Mouse (Mus musculus) midbrain, embryonic 12.5 days (tissue): ENCODE data around the gene Eif3i. TPM values are rescaled to one million over a fixed set of nuclear protein-coding genes. Genes with fewer than 3 reads are reported as not detected.

Experiments used
- ATAC-seq: fragments of 200-750 bp; cut with Nextera tagmentation; 2 replicates; pipeline ENCODE4 v1.8.0; 2017; ENCODE audit warnings: low read depth, moderate TSS enrichment, moderate library complexity; ENCODE audit not compliant: low FRiP score
- H3K27ac ChIP-seq: fragments of 300-500 bp; sonication (generic); replicated peaks from 2 replicates; pipeline ENCODE4 v1.5.1; 2016; ENCODE audit warnings: mild to moderate bottlenecking
- H3K27me3 ChIP-seq: fragments of 300-500 bp; sonication (generic); 2 replicates; pipeline ENCODE4 v1.6.1; 2016; ENCODE audit warnings: mild to moderate bottlenecking
- H3K36me3 ChIP-seq: fragments of 300-500 bp; sonication (generic); 2 replicates; pipeline ENCODE4 v1.6.1; 2016
- H3K4me1 ChIP-seq: fragments of 300-500 bp; sonication (generic); 2 replicates; pipeline ENCODE4 v1.6.1; 2016
- H3K4me2 ChIP-seq: fragments of 300-500 bp; sonication (generic); replicated peaks from 2 replicates; pipeline ENCODE4 v1.6.1; 2016; ENCODE audit warnings: mild to moderate bottlenecking, moderate library complexity
- H3K4me3 ChIP-seq: fragments of 300-500 bp; sonication (generic); 2 replicates; pipeline ENCODE4 v1.5.1; 2016; ENCODE audit warnings: mild to moderate bottlenecking
- H3K9ac ChIP-seq: fragments of 300-500 bp; sonication (generic); replicated peaks from 2 replicates; pipeline ENCODE4 v1.6.1; 2016; ENCODE audit warnings: mild to moderate bottlenecking, moderate library complexity
- H3K9me3 ChIP-seq: fragments of 300-500 bp; sonication (generic); 2 replicates; pipeline ENCODE4 v1.6.1; 2016; ENCODE audit warnings: mild to moderate bottlenecking
- WGBS: fragments of 180-500 bp; shearing (Covaris S2); methylation state at CpG from one replicate; pipeline ENCODE4 v1.1.7; 2016; 5-methylcytosine and 5-hydroxymethylcytosine counted together
- polyA plus RNA-seq: library from polyadenylated mRNA; unstranded; fragments of >200 nt; fragmentation: Nextera tagmentation; extraction: Ambion mirVana; gene quantifications from 2 replicates; pipeline ENCODE4 v1.2.1, GENCODE M21; 2016

The Eif3i gene
- 196 and 202 TPM in 2 replicates for polyA plus RNA-seq

GRCm38 (mm10) chr4:129600233-129601158, at the start of gene Eif3i, which contains the start of gene Tmem234:
TSS of gene Eif3i (minus strand) at chr4:129600648.
TSS of gene Tmem234 (plus strand) at chr4:129600668.
- H3K27ac ChIP-seq: peak within 1 kb of the TSS; percentile 52
- peaks cover 27% of the 10 kb centered on the region for H3K4me1 ChIP-seq
- no peaks in the 10 kb centered on the region for H3K27me3 ChIP-seq
- peak within 1 kb of the TSS; percentile 75 for H3K4me3 ChIP-seq
- no peaks in the 10 kb centered on the region for H3K9me3 ChIP-seq
- H3K9ac ChIP-seq: peak within 1 kb of the TSS; percentile 87
- peaks cover 53% of the 10 kb centered on the region for H3K36me3 ChIP-seq
- under 1% methylated on average over 74 of the region's 74 CpGs for WGBS
- ATAC-seq: peak; percentile 88
- H3K4me2 ChIP-seq: peak within 1 kb of the TSS; percentile 93

DNA sequence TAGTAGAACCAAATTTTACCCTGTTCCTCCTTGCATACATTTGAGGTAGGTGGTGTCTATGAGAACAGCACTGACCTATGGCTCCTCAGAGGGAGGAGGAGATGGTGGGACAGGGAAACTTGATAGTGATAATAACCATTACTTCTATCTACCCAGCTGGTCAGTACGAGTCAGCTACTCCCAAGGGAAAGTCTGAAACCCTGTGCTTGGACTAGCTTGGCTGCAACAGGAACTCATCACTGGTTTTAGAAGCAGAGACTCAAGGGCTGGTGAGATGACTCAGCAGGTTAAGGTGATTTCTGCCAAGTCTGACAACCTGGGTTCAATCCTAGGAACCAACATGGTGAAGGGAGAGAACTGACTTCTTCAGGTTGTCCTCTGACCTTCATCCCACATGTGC, 48.2 kb upstream of the Eif3i start:
- H3K4me2 ChIP-seq: no peak overlapping the region
- H3K4me1 ChIP-seq: no peaks in the 10 kb centered on the region
- no peak overlapping the region for H3K4me3 ChIP-seq
- 90% methylated on average over 1 of the region's 1 CpGs for WGBS
- no peaks in the 10 kb centered on the region for H3K9me3 ChIP-seq
- peaks cover 86% of the 10 kb centered on the region for H3K36me3 ChIP-seq
- H3K9ac ChIP-seq: no peak overlapping the region
- no peak for ATAC-seq
- no peaks in the 10 kb centered on the region for H3K27me3 ChIP-seq
- H3K27ac ChIP-seq: no peak overlapping the region

- Histone ChIP-seq H3K27me3 (no peaks in the 10 kb centered on the region), H3K27ac (no peak overlapping the region), H3K4me1 (peaks cover 5% of the 10 kb centered on the region; the same call in 1 of the 2 replicates), H3K9ac (no peak overlapping the region), H3K4me2 (no peak overlapping the region), H3K4me3 (no peak overlapping the region), H3K36me3 (peaks cover 58% of the 10 kb centered on the region), H3K9me3 (no peaks in the 10 kb centered on the region)
- WGBS: 93% methylated on average over 6 of the region's 6 CpGs
- no peak for ATAC-seq
These were observed 44.8 kb upstream of the Eif3i start for GRCm38 (mm10) chr4:129645204-129645603.

DNA sequence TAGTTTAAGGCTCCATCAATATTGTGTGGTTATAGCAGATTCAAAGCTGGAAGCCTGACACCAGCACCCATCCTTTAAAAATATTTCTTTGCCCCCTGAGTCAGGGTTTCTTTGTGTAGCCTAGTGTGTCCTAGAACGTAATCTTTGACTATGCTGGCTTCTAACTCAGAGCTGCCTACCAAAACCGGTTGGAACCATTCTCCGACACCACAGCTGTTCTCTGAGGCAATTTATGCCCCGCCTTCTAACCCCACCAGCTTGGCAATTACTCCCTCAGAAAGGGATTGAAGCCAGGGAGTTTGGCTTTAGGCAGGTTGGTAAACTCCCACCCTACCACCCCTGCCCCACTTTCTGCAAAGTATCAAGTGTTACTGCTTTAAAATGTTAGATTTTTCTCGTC, 41.3 kb upstream of the Eif3i start:
- no peak overlapping the region for H3K4me3 ChIP-seq
- peaks cover 49% of the 10 kb centered on the region for H3K36me3 ChIP-seq
- no peak overlapping the region for H3K27ac ChIP-seq

GRCm38 (mm10) chr4:129640638-129641467, 40.4 kb upstream of the Eif3i start, which contains the start of gene Txlna:
TSS of gene Txlna (minus strand) at chr4:129641065.
- H3K9me3 ChIP-seq: no peaks in the 10 kb centered on the region
- peak within 1 kb of the TSS; percentile 62 for H3K4me3 ChIP-seq
- peak within 1 kb of the TSS; percentile 88 for H3K27ac ChIP-seq
- WGBS: under 1% methylated on average over 58 of the region's 60 CpGs
- H3K9ac ChIP-seq: peak within 1 kb of the TSS; percentile 76
- peak within 1 kb of the TSS; percentile 91 for H3K4me2 ChIP-seq
- ATAC-seq: peak; percentile 97
- H3K4me1 ChIP-seq: peaks cover 27% of the 10 kb centered on the region
- no peaks in the 10 kb centered on the region for H3K27me3 ChIP-seq
- H3K36me3 ChIP-seq: peaks cover 49% of the 10 kb centered on the region

More for the DNA sequence above, 41.3 kb upstream of the Eif3i start:
- WGBS: 66% methylated on average over 5 of the region's 5 CpGs
- no peak overlapping the region for H3K9ac ChIP-seq
- H3K9me3 ChIP-seq: no peaks in the 10 kb centered on the region
- H3K4me1 ChIP-seq: peaks cover 27% of the 10 kb centered on the region
- ATAC-seq: no peak
- H3K4me2 ChIP-seq: 0 out of 2 replicates have a peak overlapping the region, but pooled peaks have one; percentile 24
- no peaks in the 10 kb centered on the region for H3K27me3 ChIP-seq

GRCm38 (mm10) chr4:129640101-129640637, 39.7 kb upstream of the Eif3i start:
- ATAC-seq: no peak
- Histone ChIP-seq H3K4me1 (peaks cover 27% of the 10 kb centered on the region), H3K4me3 (peak overlapping the region; percentile 62), H3K9me3 (no peaks in the 10 kb centered on the region), H3K27me3 (no peaks in the 10 kb centered on the region), H3K4me2 (peak overlapping the region; percentile 91), H3K9ac (peak overlapping the region; percentile 76), H3K27ac (peak overlapping the region; percentile 88), H3K36me3 (peaks cover 49% of the 10 kb centered on the region)
- 9% methylated on average over 17 of the region's 17 CpGs for whole genome bisulfite sequencing

DNA sequence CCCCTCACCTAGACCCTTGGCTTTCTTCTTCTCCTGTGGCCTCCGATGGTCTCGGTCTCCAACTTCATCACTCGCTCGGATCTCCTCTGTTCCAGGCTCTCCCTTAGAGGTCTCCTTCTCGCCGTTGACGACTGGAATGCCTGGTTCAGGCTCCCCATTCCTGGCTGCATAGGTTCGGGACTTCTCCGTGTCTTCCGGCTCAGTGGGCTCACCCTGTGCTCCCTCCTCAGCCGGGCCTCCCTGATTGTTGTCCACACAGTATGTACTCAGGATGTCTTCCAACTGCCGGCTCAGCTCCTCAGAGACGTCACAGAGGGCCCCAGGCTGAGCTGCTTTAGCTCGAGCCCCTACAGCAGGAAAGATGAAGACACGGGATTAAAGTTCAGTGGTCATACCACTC, 38.8 kb upstream of the Eif3i start:
- Histone ChIP-seq H3K4me3 (peak overlapping the region; percentile 62), H3K36me3 (peaks cover 50% of the 10 kb centered on the region), H3K9me3 (no peaks in the 10 kb centered on the region), H3K9ac (peak overlapping the region; percentile 76; the same call in 1 of the 2 replicates), H3K27me3 (no peaks in the 10 kb centered on the region), H3K27ac (no peak overlapping the region), H3K4me2 (peak overlapping the region; percentile 91), H3K4me1 (peaks cover 27% of the 10 kb centered on the region)
- no peak for ATAC-seq
- 89% methylated on average over 15 of the region's 15 CpGs for WGBS

DNA sequence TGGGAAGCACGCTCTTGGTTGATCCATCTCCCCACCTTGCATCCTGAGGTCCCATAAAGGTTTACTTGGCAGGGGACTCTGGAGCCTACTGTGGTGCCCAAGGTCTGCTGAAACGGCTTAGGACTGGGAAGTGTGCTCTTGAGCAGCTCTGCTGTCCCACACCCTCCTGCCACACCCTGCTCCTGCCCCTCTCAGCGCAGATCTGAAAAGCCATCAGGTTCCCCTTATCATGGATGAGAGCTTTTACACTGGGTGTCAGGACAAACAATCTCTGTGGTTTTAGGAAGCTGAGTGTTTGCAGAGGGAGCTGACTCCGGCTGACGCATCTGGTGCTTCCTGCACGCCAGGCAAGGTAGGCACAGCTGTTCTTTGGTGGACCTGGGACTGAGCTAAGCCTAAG, 33.4 kb upstream of the Eif3i start:
- no peak for ATAC-seq
- H3K36me3 ChIP-seq: peaks cover 97% of the 10 kb centered on the region
- no peak overlapping the region for H3K27ac ChIP-seq
- peaks cover 15% of the 10 kb centered on the region for H3K4me1 ChIP-seq
- no peaks in the 10 kb centered on the region for H3K9me3 ChIP-seq
- H3K4me2 ChIP-seq: no peak overlapping the region
- no peaks in the 10 kb centered on the region for H3K27me3 ChIP-seq
- H3K9ac ChIP-seq: no peak overlapping the region
- 93% methylated on average over 6 of the region's 6 CpGs for WGBS
- no peak overlapping the region for H3K4me3 ChIP-seq

- ATAC-seq: no peak
- Histone ChIP-seq H3K9ac (no peak overlapping the region), H3K27me3 (no peaks in the 10 kb centered on the region), H3K36me3 (peaks cover 100% of the 10 kb centered on the region), H3K4me1 (peaks cover 5% of the 10 kb centered on the region; the same call in 1 of the 2 replicates), H3K9me3 (no peaks in the 10 kb centered on the region), H3K27ac (no peak overlapping the region), H3K4me2 (no peak overlapping the region), H3K4me3 (no peak overlapping the region)
- WGBS: 92% methylated on average over 12 of the region's 12 CpGs
These were observed 31.4 kb upstream of the Eif3i start for GRCm38 (mm10) chr4:129631867-129632266.

DNA sequence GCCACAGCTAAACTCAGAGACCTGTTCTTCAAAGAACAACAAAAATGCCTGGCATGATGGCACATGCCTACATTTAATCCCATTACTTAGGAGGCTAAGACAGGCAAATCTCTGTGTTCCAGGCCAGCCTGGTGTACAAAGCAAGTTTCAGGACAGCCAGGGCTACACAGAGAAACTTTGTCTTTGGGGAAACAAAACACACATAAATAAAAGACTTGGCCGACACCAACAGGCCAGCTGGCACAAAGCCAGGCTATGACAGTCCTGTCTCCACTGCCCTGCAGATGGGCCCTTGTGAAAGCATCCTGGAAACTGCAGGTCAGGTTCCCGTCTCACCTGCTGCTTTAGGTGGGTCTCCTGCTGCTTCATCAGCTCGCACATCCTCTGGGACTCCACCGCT, 30.5 kb upstream of the Eif3i start:
- Histone ChIP-seq H3K4me1 (peaks cover 5% of the 10 kb centered on the region; the same call in 1 of the 2 replicates), H3K36me3 (peaks cover 100% of the 10 kb centered on the region), H3K4me2 (no peak overlapping the region), H3K9me3 (no peaks in the 10 kb centered on the region), H3K27me3 (no peaks in the 10 kb centered on the region), H3K9ac (no peak overlapping the region), H3K27ac (no peak overlapping the region), H3K4me3 (no peak overlapping the region)
- ATAC-seq: no peak
- 84% methylated on average over 4 of the region's 4 CpGs for WGBS

DNA sequence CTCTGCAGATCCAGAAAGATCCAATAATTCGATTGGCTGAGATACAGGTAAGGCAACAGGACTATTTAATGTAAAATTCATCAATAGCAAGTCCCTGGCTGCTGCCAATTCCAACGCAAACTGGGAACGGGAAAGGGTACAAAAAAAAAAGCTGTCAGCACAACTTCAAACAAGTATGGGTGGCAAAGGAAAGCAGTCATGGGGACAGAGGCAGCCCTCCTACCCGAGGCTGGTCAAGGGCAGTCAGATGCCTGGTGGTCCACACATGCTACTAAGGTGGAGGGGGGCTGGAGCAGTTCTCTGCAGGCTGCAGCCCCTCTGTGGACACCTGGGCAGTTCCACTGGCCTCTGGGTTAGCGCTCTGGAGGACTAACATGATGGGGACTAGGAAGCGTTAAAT, 25.6 kb upstream of the Eif3i start:
- WGBS: 82% methylated on average over 6 of the region's 6 CpGs
- ATAC-seq: no peak
- Histone ChIP-seq H3K9me3 (no peaks in the 10 kb centered on the region), H3K4me2 (no peak overlapping the region), H3K27ac (no peak overlapping the region), H3K36me3 (peaks cover 52% of the 10 kb centered on the region), H3K9ac (no peak overlapping the region), H3K4me3 (no peak overlapping the region), H3K4me1 (peaks cover 32% of the 10 kb centered on the region), H3K27me3 (no peaks in the 10 kb centered on the region)
